In genomic region chr4:42933630-42934029, GRCm38 (mm10) we compare ENCODE assay signal across 8 mouse cellular contexts. TPM values are rescaled to one million over a fixed set of nuclear protein-coding genes. Genes with fewer than 3 reads are reported as not detected.
DNase-seq lines count a peak whose midpoint lies in the region; TF ChIP-seq lines count a peak whose summit lies in the region.

No protein-coding gene starts in this region.

- no peaks in the 10 kb centered on the region for H3K9me3 ChIP-seq in E14TG2a.4 (ENCODE audit: low read length)
- H3K9me3 ChIP-seq in hindbrain, embryonic 10.5 days, result no peaks in the 10 kb centered on the region

- peak; percentile 80 for DNase-seq in adrenal gland, postnatal 14 days
- DNase-seq in frontal cortex, postnatal 14 days (ENCODE audit: low spot score in 2 of 2), result peak; percentile 25 to 47
- DNase-seq in hindbrain, embryonic 10.5 days (ENCODE audit: low spot score), result peak; percentile 52
- DNase-seq in left cerebral cortex, postnatal 25 days (ENCODE audit: low spot score in 2 of 2), result peak; percentile 50 to 79
- DNase-seq in lung, postnatal 4 days, result peak; percentile 68 to 74
- DNase-seq in right cerebral cortex, postnatal 25 days, result peak; percentile 68
- DNase-seq in cerebellum, adult 9-11 months, result no peak

- no peak overlapping the region for H3K27ac ChIP-seq in hindbrain, embryonic 10.5 days

- intact Hi-C loops in left cerebral cortex, postnatal 25 days (cut with DNase I), result no loop called here

- peaks cover 65% of the 10 kb centered on the region for H3K27me3 ChIP-seq in E14TG2a.4 (ENCODE audit: insufficient read depth, low read length)
- peaks cover 55% of the 10 kb centered on the region for H3K27me3 ChIP-seq in hindbrain, embryonic 10.5 days (ENCODE audit: insufficient read depth, poor library complexity, severe bottlenecking)

- no peaks in the 10 kb centered on the region for H3K36me3 ChIP-seq in E14TG2a.4 (ENCODE audit: insufficient read depth, low read length)
- H3K36me3 ChIP-seq in hindbrain, embryonic 10.5 days, result no peaks in the 10 kb centered on the region

- no peak for TF ChIP-seq CTCF in E14TG2a.4 (conservative IDR thresholded peaks at IDR 0.05; ENCODE audit: low read length)

- H3K4me1 ChIP-seq in E14TG2a.4 (replicated peaks; ENCODE audit: low read depth, low read length), result peaks cover 22% of the 10 kb centered on the region
- peaks cover 7% of the 10 kb centered on the region; the same call in 1 of the 2 replicates for H3K4me1 ChIP-seq in hindbrain, embryonic 10.5 days (replicated peaks)

- 10% methylated on average over 22 of the region's 22 CpGs for WGBS in hindbrain, embryonic 10.5 days

- H3K4me3 ChIP-seq in E14TG2a.4 (replicated peaks; ENCODE audit: low read length), result peak overlapping the region; percentile 60
- H3K4me3 ChIP-seq in hindbrain, embryonic 10.5 days, result peak overlapping the region; percentile 35

RNA-seq across cellular contexts. Expression of gene Dnajb5, which starts 16.0 kb away (rescaled TPM):
- total RNA-seq in adrenal gland, postnatal 14 days (2021), result 17.6 and 18.4 TPM in 2 replicates
- 14.0 and 17.6 TPM in 2 replicates for polyA plus RNA-seq in hindbrain, embryonic 10.5 days (2016; fragmentation: Nextera tagmentation; extraction: Ambion mirVana)
- total RNA-seq in left cerebral cortex, postnatal 25 days (2021), result 100 to 1,000 TPM; 221 to 264 TPM

RNA-seq across cellular contexts. Expression of gene Phf24, which starts 17.2 kb away (rescaled TPM):
- 0.56 and 3.8 TPM in 2 replicates for total RNA-seq in adrenal gland, postnatal 14 days (2021)
- polyA plus RNA-seq in hindbrain, embryonic 10.5 days (2016; fragmentation: Nextera tagmentation; extraction: Ambion mirVana), result 1.6 and 2.5 TPM in 2 replicates
- total RNA-seq in left cerebral cortex, postnatal 25 days (2021), result 100 to 1,000 TPM; 337 to 354 TPM

RNA-seq across cellular contexts. Expression of gene 1700022I11Rik, which starts 35.8 kb away (rescaled TPM):
- total RNA-seq in adrenal gland, postnatal 14 days (2021), result not detected in 2 replicates
- polyA plus RNA-seq in hindbrain, embryonic 10.5 days (2016; fragmentation: Nextera tagmentation; extraction: Ambion mirVana), result 0.75 and 0.95 TPM in 2 replicates
- not detected for total RNA-seq in left cerebral cortex, postnatal 25 days (2021)

RNA-seq across cellular contexts. Expression of gene Fam205c, which starts 59.6 kb away (rescaled TPM):
- total RNA-seq in adrenal gland, postnatal 14 days (2021), result not detected in 2 replicates
- 1.1 TPM in 1 of 2 replicates, not detected in the other for polyA plus RNA-seq in hindbrain, embryonic 10.5 days (2016; fragmentation: Nextera tagmentation; extraction: Ambion mirVana)
- 1 to 10 TPM; 2.0 to 2.4 TPM for total RNA-seq in left cerebral cortex, postnatal 25 days (2021)

Comparison
In these comparisons a context has a peak if more than half of its experiments do, and no peak if none do; other contexts are left out.
1. RNA of gene Dnajb5, which starts 16.0 kb away (total RNA-seq): 221 to 264 TPM in left cerebral cortex, postnatal 25 days; 17.6 to 18.4 TPM in adrenal gland, postnatal 14 days; every median in the first group is over 10 times any median in the second.
2. RNA of gene Phf24, which starts 17.2 kb away (total RNA-seq): 337 to 354 TPM in left cerebral cortex, postnatal 25 days; 0.56 to 3.8 TPM in adrenal gland, postnatal 14 days; every median in the first group is over 10 times any median in the second.